Mouse (Mus musculus) heart, embryonic 14.5 days (tissue): ENCODE results near the gene Gtf2a2. TPM values are rescaled to one million over a fixed set of nuclear protein-coding genes. Genes with fewer than 3 reads are reported as not detected.

ENCODE experiments used
- ATAC-seq: fragments of 200-750 bp; cut with Nextera tagmentation; 2 replicates; pipeline ENCODE4 v1.8.0; 2017; ENCODE audit warnings: low read depth, moderate TSS enrichment; ENCODE audit not compliant: insufficient number of reproducible peaks, insufficient read depth, low FRiP score
- H3K27ac ChIP-seq, 2 experiments: fragments of 200-500 bp in 1 of 2; fragments of 300-500 bp in 1 of 2; sonication (generic) in 1 of 2; replicated peaks in 1 of 2; 2 replicates each; pipeline ENCODE4 v1.5.1; 2012 to 2014; ENCODE audit warnings: low read depth in 2 of 2, low read length in 2 of 2, control low read depth in 1 of 2, mild to moderate bottlenecking in 1 of 2, mixed read lengths in 1 of 2; ENCODE audit not compliant: control insufficient read depth in 1 of 2, insufficient read depth in 1 of 2
- H3K27me3 ChIP-seq: fragments of 300-500 bp; sonication (generic); 2 replicates; pipeline ENCODE4 v1.6.1; 2014; ENCODE audit warnings: mild to moderate bottlenecking, low read length, control low read depth; ENCODE audit not compliant: control insufficient read depth, insufficient read depth
- H3K36me3 ChIP-seq: fragments of 300-500 bp; sonication (generic); 2 replicates; pipeline ENCODE4 v1.6.1; 2014; ENCODE audit warnings: mild to moderate bottlenecking, control low read depth, low read length, mixed read lengths; ENCODE audit not compliant: control insufficient read depth, insufficient read depth
- H3K4me1 ChIP-seq, 2 experiments: fragments of 200-500 bp in 1 of 2; fragments of 300-500 bp in 1 of 2; sonication (generic) in 1 of 2; 2 replicates each; pipeline ENCODE4 v1.6.1; 2012 to 2014; ENCODE audit warnings: low read length in 2 of 2, control low read depth in 1 of 2, mixed read lengths in 1 of 2; ENCODE audit not compliant: control insufficient read depth in 2 of 2, insufficient read depth in 2 of 2
- H3K4me2 ChIP-seq: fragments of 300-500 bp; sonication (generic); 2 replicates; pipeline ENCODE4 v1.6.1; 2014; ENCODE audit warnings: mild to moderate bottlenecking, low read length
- H3K4me3 ChIP-seq, 2 experiments: fragments of 200-500 bp in 1 of 2; fragments of 300-500 bp in 1 of 2; sonication (generic) in 1 of 2; 2 replicates each; pipeline ENCODE4 v1.5.1; 2012 to 2014; ENCODE audit warnings: low read length in 2 of 2, mild to moderate bottlenecking in 2 of 2, control low read depth in 1 of 2, low read depth in 1 of 2, moderate library complexity in 1 of 2; ENCODE audit not compliant: control insufficient read depth in 1 of 2, insufficient read depth in 1 of 2
- H3K9ac ChIP-seq: fragments of 300-500 bp; sonication (generic); 2 replicates; pipeline ENCODE4 v1.6.1; 2014; ENCODE audit warnings: mild to moderate bottlenecking, low read length
- H3K9me3 ChIP-seq: fragments of 300-500 bp; sonication (generic); 2 replicates; pipeline ENCODE4 v1.6.1; 2016; ENCODE audit warnings: low read length, control low read depth; ENCODE audit not compliant: control insufficient read depth
- WGBS: fragments of 180-500 bp; shearing (Covaris S2); extraction: QIAGEN DNeasy Blood & Tissue Kit; methylation state at CpG from one replicate; pipeline ENCODE4 v1.1.7; 2014; 5-methylcytosine and 5-hydroxymethylcytosine counted together
- polyA plus RNA-seq: library from polyadenylated mRNA; unstranded; fragments of >200 nt; fragmentation: Nextera tagmentation; extraction: Ambion mirVana; gene quantifications from 2 replicates; pipeline ENCODE4 v1.2.1, GENCODE M21; 2014

The Gtf2a2 gene
- polyA plus RNA-seq, 1 experiment from 2014 or later, result 187 TPM

DNA sequence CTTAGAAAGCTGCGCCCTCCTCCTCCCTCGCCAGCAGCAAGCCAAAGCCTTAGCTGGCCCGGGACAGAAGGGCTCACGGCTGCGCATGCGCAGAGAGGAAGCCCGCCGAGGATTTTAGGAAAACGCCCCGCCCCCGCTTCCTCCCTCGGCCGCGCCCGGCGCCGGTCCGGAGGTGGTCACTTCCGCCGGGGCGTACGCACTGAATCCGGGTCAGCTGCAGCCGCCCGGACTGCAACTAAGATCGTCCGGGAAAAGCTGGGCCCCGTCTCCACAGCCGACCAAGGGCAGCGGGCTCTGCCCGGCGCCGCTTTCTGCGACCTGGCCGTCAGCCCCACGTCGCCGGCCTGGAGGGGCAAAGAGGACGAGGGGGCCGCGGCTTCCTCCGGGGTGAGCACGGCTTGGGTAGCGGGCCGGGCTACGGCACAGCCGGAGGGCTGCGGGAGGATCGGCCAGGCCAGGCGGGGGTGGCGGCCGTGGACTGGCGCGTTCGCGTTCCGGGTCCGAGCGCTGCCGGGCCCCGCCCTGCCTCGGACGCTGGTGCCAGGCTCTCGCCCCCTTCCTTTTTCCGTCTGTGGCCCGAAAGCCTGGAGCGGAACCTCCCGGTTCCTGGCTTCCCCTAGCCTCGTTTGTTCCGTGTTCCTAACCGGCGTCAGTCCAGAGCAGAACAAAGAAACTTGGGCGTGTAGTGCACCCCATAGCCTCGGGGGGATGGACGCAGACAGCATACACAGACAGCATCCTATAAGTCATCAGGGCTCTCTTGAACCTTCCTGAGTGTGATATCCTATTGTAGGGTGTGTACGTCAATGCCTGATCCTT, 22.8 kb upstream of the Gtf2a2 start, which contains the start of gene Bnip2:
Gene Bnip2, plus strand, starts transcription at position 164 of the 819 bp plus-strand sequence.
- Histone ChIP-seq H3K9ac (peak within 1 kb of the TSS; percentile 99), H3K4me2 (peak within 1 kb of the TSS; percentile 83), H3K4me3 (peak within 1 kb of the TSS; percentile 94 to 98), H3K27ac (peak within 1 kb of the TSS; percentile 95 to 98), H3K27me3 (no peaks in the 10 kb centered on the region), H3K36me3 (peaks cover 24% of the 10 kb centered on the region; the same call in 1 of the 2 replicates), H3K4me1 (peaks cover 10 to 43% of the 10 kb centered on the region in 2 experiments), H3K9me3 (no peaks in the 10 kb centered on the region)
- ATAC-seq, result peak; percentile 91
- under 1% methylated on average over 76 of the region's 76 CpGs for WGBS

GRCm38 (mm10) chr9:69990346-69990745, 22.0 kb upstream of the Gtf2a2 start:
- WGBS, result 16% methylated on average over 5 of the region's 5 CpGs
- H3K27ac ChIP-seq, result peak overlapping the region in 1 of 2 experiments; percentile 98; a peak in 1 of 4 replicates
- H3K4me3 ChIP-seq, result peak overlapping the region; percentile 8 to 98; a peak in 2 of 4 replicates
- no peaks in the 10 kb centered on the region for H3K9me3 ChIP-seq
- peak overlapping the region; percentile 99 for H3K9ac ChIP-seq
- H3K36me3 ChIP-seq, result peaks cover 32% of the 10 kb centered on the region
- ATAC-seq, result no peak
- peaks cover 10 to 49% of the 10 kb centered on the region in 2 experiments for H3K4me1 ChIP-seq
- H3K4me2 ChIP-seq, result peak overlapping the region; percentile 83
- H3K27me3 ChIP-seq, result no peaks in the 10 kb centered on the region

- Histone ChIP-seq H3K36me3 (peaks cover 55% of the 10 kb centered on the region), H3K9me3 (no peaks in the 10 kb centered on the region), H3K4me3 (no peak overlapping the region), H3K27ac (peak overlapping the region; percentile 74 to 79), H3K27me3 (no peaks in the 10 kb centered on the region), H3K4me1 (peaks cover 10 to 47% of the 10 kb centered on the region in 2 experiments), H3K4me2 (peak overlapping the region; percentile 38), H3K9ac (0 out of 2 replicates have a peak overlapping the region, but pooled peaks have one; percentile 13)
- WGBS, result 48% methylated on average over 5 of the region's 5 CpGs
- no peak for ATAC-seq
These were observed 19.5 kb upstream of the Gtf2a2 start for GRCm38 (mm10) chr9:69992841-69993277.

GRCm38 (mm10) chr9:69993479-69993878, 18.9 kb upstream of the Gtf2a2 start:
- no peak for ATAC-seq
- peaks cover 10 to 45% of the 10 kb centered on the region in 2 experiments for H3K4me1 ChIP-seq
- no peaks in the 10 kb centered on the region for H3K27me3 ChIP-seq
- H3K9me3 ChIP-seq, result no peaks in the 10 kb centered on the region
- H3K9ac ChIP-seq, result no peak overlapping the region
- H3K36me3 ChIP-seq, result peaks cover 61% of the 10 kb centered on the region
- peak overlapping the region; percentile 74 to 79; a peak in 3 of 4 replicates for H3K27ac ChIP-seq
- 60% methylated on average over 1 of the region's 1 CpGs for WGBS
- H3K4me3 ChIP-seq, result no peak overlapping the region
- H3K4me2 ChIP-seq, result peak overlapping the region; percentile 38; the same call in 1 of the 2 replicates

DNA sequence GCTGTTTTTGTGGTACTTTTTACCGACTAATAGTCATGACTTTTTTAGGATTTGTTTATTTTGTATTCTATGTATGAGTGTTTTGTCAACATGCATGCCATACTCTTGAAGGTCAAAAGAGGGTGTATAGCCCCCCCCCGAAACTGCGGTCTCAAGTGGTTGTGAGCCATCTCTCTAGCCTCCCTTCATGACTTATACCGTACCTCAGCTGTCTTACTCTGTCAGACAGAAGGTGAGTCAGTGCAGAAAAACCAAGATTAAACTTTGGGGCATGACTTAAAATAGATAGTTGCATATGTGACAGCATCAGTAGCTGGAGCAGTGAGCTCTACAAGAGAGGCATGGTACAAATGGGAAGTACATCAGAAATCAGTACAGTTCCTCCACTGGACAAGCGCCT, 17.8 kb upstream of the Gtf2a2 start:
- Histone ChIP-seq H3K9ac (no peak overlapping the region), H3K27ac (no peak overlapping the region), H3K9me3 (no peaks in the 10 kb centered on the region), H3K4me1 (peaks cover 8 to 41% of the 10 kb centered on the region in 2 experiments), H3K4me2 (no peak overlapping the region), H3K4me3 (no peak overlapping the region), H3K36me3 (peaks cover 71% of the 10 kb centered on the region), H3K27me3 (no peaks in the 10 kb centered on the region)
- no peak for ATAC-seq
- 81% methylated on average over 5 of the region's 5 CpGs for WGBS

DNA sequence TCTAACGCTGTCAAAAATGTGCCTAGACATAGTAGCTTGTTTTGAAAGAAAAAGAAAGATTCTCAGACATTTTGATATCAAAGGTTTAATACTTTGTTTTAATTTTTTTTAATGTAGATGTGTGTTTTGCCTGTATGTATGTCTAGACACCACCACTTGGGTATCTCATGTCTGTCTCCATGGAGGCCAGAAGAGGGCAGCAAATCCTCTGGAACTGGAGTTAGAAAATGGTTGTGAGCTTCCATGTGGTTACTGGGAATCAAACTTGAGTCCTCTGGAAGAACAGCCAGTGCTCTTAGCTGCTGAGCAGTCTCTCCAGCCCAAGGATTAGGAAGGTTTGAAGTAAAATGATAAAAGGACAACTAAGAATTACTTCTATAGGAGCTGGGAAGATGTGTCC, 13.0 kb upstream of the Gtf2a2 start:
- 71% methylated on average over 1 of the region's 1 CpGs for WGBS
- H3K4me2 ChIP-seq, result no peak overlapping the region
- H3K27ac ChIP-seq, result no peak overlapping the region
- H3K27me3 ChIP-seq, result no peaks in the 10 kb centered on the region
- peaks cover 98% of the 10 kb centered on the region for H3K36me3 ChIP-seq
- ATAC-seq, result no peak
- no peak overlapping the region for H3K9ac ChIP-seq
- H3K4me3 ChIP-seq, result no peak overlapping the region
- H3K9me3 ChIP-seq, result no peaks in the 10 kb centered on the region
- H3K4me1 ChIP-seq, result peaks cover under 1 to 7% of the 10 kb centered on the region in 2 experiments; a peak in 2 of 4 replicates

DNA sequence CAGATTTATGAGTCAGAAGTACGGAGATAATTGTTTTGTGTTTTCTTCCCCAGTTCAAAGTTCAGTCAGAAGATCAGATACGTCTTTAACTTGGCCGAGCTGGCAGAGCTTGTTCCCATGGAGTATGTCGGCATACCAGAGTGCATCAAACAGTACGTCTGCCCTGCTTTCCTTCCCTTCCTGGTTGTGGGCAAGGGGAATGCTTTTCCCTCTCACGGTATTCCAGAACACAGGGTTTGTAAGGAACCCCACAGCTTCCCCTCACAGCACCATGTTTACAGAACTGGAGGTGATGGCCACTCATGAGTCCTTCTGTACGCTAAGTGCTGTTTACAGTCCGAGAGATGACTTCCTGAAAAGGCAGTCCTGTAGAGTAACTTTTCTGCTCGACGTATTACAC, 8.8 kb upstream of the Gtf2a2 start:
- no peaks in the 10 kb centered on the region for H3K9me3 ChIP-seq
- no peak overlapping the region for H3K27ac ChIP-seq
- WGBS, result 85% methylated on average over 10 of the region's 10 CpGs
- H3K4me3 ChIP-seq, result no peak overlapping the region
- H3K9ac ChIP-seq, result no peak overlapping the region
- peaks cover 97% of the 10 kb centered on the region for H3K36me3 ChIP-seq
- no peaks in the 10 kb centered on the region for H3K4me1 ChIP-seq
- no peaks in the 10 kb centered on the region for H3K27me3 ChIP-seq
- ATAC-seq, result no peak
- H3K4me2 ChIP-seq, result no peak overlapping the region
